Mouse (Mus musculus) gastrocnemius, postnatal 25 days (tissue): ENCODE data around the gene Tmem186. TPM values are rescaled to one million over a fixed set of nuclear protein-coding genes. Genes with fewer than 3 reads are reported as not detected.

Experiments used
- DNase-seq: peaks from one replicate; pipeline ENCODE4 v3.0.0; 2022
- long read RNA-seq, 2 experiments: library from polyadenylated mRNA; stranded (forward); transcript quantifications; one replicate each; pipeline ENCODE4 v2.0.0; 2021
- total RNA-seq, 2 experiments: library from RNA; stranded (reverse); gene quantifications; 1 replicate in 1 of 2; 2 replicates in 1 of 2; pipeline ENCODE4 v1.2.3; 2021

Gene Tmem186
- total RNA-seq: 10 to 100 TPM in 1 of 2 experiments, 1 to 10 TPM in 1; 9.0 to 10.7 TPM
- long read RNA-seq, experiment 1, transcript Tmem186-201 (2 exons, 3,391 nt): major isoform, 5 of 18 reads
- long read RNA-seq, experiment 1, partial matches to known transcripts: 0 of 18 reads
- long read RNA-seq, experiment 1, other reads (novel, unspliced or antisense): 13 of 18 reads
- long read RNA-seq, experiment 2, transcript Tmem186-201 (2 exons, 3,391 nt): major isoform, 12 of 21 reads
- long read RNA-seq, experiment 2, partial matches to known transcripts: 0 of 21 reads
- long read RNA-seq, experiment 2, other reads (novel, unspliced or antisense): 9 of 21 reads

DNA sequence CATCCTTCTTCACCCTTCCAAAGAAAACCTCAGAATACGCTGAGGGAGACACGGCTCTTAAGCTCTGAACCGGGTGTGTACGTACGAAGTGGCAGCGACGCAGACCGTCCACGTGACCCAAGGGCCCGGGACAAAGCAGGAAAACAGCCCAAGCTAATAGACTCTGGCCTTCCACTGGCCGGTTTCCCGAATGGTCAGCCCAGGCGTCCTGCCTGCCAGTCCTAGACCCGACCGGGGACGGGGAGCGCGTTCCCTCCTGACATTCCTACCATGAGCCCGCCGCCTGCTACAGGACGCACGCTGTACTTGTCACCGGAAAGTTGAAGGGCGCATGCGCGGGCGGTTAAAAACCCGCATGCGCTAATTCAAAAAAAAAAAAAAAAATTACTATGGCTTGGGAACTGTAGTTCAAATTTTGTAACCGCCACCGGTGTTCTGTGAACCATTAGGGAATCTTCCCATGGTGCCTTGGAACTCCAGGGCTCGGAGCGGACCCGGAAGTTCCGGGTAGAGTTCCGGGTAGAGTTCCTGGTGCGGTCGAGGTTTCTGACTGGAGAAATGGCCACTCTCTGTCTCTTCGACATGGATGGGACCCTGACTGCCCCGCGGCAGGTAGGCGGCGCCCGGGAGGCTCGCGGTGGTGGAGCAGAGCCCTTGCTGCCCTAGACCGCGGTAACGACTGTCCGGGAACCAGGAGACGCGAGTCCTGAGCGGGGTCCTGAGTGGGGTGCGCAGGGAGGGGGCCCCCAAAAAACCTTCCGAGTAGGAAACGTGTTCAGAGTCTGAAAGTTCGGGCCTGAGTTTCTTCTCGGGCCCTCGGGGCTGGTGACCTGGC is at the start of gene Tmem186, which contains the start of gene Pmm2:
Gene Tmem186, minus strand, starts transcription at position 496 of the 835 bp plus-strand sequence.
Gene Pmm2, plus strand, starts transcription at position 458 of the 835 bp plus-strand sequence.
- DNase-seq: peak; percentile 84

DNA sequence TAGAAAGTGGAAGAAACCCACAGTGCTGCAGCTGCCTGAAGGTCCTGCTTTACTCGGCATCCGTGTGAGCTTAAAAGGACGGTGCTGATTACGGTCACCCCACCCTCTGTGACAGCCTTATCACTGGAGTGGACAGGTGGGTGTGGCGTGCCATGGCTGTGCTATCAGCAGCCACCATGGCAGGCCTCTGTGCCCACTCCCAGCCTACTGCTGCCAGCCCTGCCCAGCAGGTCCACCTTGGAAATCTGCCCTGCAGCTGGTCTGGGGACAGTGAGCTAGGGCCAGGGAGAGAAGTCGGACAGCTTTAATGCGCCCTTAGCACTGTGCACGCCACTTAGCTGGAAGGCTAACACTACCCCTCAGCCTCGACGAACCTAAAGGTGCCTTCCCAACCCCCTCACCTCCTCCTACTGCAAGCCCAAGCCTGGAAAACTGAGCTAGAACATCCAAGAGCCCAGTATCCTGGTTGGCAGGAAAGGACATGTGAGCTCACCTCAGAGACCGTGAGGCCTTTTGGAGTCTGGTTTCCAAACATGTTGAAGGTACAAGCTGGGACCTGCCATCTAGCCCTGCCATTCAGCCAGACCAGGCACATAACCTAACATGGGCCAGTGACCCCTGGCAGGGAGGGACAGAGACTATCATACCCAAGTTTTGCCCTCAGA is 49.5 kb upstream of the Tmem186 start:
- DNase-seq: no peak

DNA sequence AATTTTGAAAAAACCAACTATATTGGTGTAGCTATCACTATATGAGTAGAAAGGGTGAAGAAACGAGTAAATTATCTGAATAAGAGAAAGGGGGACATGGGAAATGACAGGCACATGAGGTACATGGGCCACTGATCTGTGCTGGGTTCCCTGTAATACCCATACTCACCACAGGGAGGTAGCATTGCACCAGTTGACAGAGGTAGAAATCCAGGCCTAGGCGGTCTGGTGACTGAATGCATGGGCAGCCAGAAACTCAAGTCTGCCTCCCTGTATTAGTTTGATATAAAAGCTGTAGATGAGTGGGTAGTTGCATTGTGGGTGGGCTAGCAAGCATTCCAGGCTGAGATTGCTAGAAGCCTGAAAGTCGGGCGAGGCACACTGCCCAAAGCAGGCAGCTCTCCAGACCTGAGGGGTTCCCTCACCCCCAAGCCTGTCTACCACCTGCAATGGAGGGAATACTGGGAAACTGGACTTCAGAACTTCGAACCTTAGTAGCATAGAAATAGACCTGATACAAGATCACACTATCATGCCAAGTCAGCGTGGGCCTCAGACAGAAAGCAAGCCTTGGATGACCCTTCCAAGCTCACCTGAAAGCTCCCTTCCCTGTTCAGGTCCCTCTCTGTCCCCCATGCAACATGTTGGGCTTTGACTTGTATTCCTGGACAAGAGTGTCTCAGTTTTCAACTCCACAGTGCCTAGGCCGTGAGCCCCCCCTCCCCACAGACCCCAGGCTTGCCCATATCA is 48.8 kb upstream of the Tmem186 start:
- peak; percentile 53 for DNase-seq

- DNase-seq: no peak
Measured at GRCm38 (mm10) chr16:8685087-8685486, 47.6 kb upstream of the Tmem186 start.

- DNase-seq: no peak
Measured at GRCm38 (mm10) chr16:8680470-8680869, 43.0 kb upstream of the Tmem186 start, which contains the start of gene Gm5767. Gene Gm5767 (plus strand): TSS chr16:8680770.

GRCm38 (mm10) chr16:8679780-8680179 is 42.3 kb upstream of the Tmem186 start:
- no peak for DNase-seq

- no peak for DNase-seq
Measured at GRCm38 (mm10) chr16:8678676-8679075, 41.2 kb upstream of the Tmem186 start.

DNA sequence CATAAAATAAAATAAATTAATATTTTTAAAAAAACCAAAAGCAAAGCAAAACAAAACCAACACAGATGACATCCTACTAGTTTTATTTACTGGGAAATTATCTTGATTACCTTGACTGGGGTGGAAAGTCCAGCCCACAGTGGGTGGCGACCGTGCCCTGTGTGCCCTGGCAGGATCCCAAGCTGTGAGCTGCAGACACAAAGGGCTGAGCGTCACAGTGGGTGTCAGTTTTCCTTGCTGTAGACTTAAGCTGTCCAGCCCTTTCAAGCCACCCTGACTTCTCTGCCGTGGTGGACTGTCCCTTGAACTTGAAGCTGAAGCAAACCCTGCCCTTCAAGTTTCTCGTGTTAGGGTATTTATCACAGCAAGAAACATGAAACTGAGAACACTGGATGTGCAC is 40.5 kb upstream of the Tmem186 start:
- no peak for DNase-seq

DNA sequence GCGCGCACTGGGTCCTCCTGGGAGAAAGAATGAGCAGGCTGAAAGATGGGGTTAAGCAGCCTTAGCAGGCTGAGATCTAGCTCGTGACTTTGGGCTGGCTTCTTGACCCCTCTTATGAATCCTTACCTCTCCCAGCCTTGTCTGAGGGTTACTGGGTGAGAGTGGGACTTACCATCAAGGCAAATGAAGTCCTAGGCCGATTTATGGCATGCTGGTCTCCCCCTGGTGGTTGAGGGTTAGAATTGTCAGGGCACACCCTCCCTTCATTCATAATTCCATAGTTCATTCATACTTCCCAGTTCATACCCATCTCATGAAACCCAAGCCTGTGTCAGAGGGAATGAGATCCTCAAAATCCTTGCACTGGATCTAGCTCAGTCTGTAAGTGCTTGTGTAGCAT is 39.3 kb upstream of the Tmem186 start:
- no peak for DNase-seq

DNA sequence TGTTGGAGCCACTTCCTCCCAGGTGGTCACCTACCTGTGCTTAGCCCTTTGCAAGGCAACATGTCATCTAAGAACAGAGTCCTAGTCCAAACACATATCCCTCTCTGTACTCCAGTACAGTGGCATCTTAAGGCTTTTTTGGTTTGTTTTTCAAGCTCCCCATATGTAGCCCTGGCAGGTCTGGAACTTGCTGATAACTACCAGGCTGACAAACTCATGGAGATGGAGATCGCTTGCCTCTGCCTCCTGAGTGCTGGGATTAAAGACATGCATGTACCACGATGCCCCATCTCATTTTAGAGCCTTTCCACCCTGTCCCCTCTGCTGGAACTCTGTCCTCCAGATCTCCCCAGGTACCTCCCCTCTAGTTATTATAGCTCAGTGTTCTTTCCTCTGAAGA is 38.7 kb upstream of the Tmem186 start:
- no peak for DNase-seq

DNA sequence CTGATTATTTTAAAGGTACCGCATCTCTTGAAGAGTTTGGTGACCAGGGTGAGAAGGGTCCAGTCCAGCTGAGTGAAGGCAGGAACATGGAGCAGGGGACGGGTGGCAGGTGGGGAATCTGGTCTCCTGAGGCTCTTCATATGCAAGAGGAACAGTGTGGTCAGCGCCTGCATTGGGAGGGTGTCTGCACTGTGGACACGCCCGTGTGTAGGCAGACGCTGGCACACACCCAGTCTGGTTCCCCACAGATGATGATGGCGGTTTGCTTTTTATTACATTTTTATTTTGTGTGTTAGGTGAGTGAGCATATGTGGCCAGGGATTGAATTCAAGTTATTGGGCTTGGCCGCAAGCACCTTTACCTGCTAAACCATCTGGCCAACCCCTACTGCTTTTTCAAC is 38.0 kb upstream of the Tmem186 start:
- DNase-seq: no peak

DNA sequence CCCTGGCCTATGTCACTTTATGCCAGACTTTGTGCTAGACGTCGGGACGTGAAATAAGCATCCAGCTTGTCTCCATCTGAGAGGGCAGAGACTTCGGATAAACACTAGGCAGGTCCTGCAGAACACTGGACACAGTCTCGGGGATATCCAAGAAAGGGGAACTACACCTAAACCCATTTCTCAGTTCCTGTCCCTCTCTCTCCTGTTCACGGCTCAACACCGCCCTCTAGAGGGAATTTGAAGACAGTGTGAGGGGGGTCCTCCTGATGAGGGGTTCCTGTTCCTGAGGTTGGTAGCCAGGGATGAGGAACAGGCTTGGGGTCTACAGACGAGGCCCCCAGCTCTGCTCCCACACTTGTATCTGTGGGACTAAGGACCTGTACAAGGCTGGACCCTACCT is 36.7 kb upstream of the Tmem186 start:
- DNase-seq: no peak

DNA sequence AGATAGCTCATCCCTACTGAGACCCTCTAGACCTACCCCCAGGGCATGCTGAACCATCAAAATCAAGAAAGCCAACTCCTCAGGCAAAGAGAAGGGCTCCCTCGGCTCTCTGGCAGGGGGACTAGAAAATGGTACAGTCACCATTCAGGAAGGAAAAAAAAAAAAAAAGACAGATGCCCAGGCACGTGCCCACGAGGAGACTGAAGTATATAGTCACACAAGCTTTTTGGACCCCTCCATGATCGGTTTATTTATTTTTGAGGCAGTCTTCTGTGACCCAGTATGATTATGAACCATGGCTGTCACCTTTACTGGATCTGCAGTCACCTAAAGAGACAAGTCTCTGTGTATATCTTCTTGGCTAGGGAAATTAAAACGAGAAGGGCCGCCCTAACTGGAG is 35.8 kb upstream of the Tmem186 start:
- DNase-seq: no peak

GRCm38 (mm10) chr16:8672811-8673210 is 35.3 kb upstream of the Tmem186 start:
- DNase-seq: no peak

- no peak for DNase-seq
Measured at GRCm38 (mm10) chr16:8672350-8672687, 34.8 kb upstream of the Tmem186 start.

GRCm38 (mm10) chr16:8671551-8672349 is 34.2 kb upstream of the Tmem186 start, which contains the start of gene Carhsp1:
Gene Carhsp1 (minus strand): TSS chr16:8672155.
- peak; percentile 95 for DNase-seq

GRCm38 (mm10) chr16:8670041-8671035 is 32.8 kb upstream of the Tmem186 start:
- no peak for DNase-seq

DNA sequence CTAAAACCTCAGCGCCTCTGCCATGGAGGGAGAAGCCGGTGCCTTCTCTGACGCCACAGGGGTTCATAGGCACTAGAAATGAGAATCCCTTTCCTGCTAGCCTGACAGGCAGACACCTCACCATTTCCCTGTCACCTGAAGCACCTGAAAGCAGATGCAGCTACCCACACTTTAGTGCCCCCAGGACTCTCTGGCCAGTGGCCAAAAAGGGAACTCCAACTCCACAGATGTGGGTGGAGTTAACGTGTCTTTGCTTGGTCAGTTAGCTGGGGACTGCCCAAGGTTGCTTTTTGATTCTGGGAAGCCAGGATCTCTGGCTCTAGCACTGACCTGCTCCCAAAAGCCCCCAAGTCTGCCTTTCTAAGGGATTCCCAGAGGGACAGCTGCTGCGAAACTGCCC is 31.9 kb upstream of the Tmem186 start:
- no peak for DNase-seq

DNA sequence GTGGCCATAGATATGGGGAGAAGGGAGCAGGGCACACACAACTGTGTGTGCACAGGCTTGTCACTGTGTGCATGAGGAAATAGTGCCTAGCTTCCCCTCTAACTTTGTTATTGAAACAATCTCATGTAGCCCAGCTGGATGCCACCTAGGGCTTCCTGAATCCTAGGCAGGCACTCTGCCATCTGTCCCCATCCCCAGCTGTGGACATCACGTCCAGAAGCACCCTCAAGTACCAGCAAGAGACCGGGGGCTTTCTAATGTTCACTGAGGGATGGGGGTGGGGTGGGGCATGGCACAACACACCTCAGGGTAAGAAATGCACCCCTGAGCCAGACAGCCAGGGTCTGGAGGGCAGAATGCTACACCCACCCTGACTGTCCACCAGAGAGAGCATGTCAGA is 30.9 kb upstream of the Tmem186 start:
- DNase-seq: no peak

DNA sequence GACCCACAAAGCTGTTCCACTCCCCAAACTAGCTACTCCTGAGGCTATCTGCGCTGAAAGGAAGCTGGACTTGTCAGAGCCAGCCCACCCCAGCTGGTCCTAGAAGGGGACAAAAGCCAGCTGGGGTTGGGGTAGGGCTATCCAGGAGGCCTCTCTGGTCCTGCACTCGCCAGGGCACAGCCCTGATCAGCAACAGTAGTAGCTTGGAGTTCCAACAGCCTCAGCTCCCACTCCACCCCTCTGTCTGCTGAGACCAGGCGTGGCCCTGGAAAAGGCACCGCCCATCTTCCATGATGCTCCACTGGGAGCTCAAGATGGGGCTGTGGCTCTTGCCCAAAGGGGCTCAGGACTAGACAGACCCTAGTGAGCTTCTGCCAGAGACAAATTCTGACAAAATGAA is 30.3 kb upstream of the Tmem186 start:
- DNase-seq: no peak
